Mouse (Mus musculus): ENCODE measurements around the gene Fkbp1a. TPM values are rescaled to one million over a fixed set of nuclear protein-coding genes. Genes with fewer than 3 reads are reported as not detected.

The Fkbp1a gene
- polyA plus RNA-seq, 1 experiment from 2014 or later = 778 TPM

DNA sequence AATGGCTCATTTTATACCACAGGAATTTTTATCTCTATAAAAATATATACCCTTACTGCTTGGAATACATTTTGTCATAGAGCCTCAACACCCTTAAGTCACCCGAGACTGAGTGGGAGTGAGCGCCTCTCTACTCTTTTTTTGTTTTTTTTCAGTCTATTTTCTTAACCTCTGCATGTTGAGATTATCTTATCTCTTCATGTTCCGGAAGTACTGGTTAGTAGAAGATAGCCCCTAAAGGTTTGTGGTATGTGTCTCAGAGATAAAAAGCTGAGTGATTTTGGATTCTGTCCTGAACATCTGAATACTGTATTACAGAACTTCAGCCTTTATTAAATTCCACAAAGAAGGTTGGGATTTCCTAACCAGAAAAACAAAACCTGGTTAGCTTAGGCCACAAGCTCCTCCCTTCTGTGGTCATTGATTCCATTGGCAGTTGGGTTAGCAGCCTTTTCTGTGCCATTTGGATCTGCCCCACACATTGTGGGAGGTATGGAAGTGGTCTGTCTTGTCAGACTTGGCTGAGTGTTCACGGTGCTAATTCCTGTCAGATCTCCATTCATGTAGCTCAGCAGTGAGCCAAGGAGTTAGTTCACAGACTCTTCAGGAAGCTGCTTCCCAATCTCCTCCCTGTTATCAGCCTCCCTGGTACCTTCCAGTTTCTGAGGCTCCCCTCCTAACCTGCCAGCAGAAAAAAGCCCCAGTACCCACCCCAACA, 17.8 kb upstream of the Fkbp1a start:
- 32% methylated on average over 4 of the region's 4 CpGs for WGBS
- no peak overlapping the region for H3K27ac ChIP-seq (ENCODE audit: low read length)
- no peak for ATAC-seq (ENCODE audit: low read depth)
- H3K4me2 ChIP-seq (ENCODE audit: low read depth, low read length) = no peak overlapping the region
- H3K9me3 ChIP-seq (ENCODE audit: control insufficient read depth, low read length) = no peaks in the 10 kb centered on the region
- H3K36me3 ChIP-seq (ENCODE audit: control insufficient read depth, insufficient read depth, low read length) = peaks cover 7% of the 10 kb centered on the region
- H3K4me1 ChIP-seq (replicated peaks; ENCODE audit: control insufficient read depth, insufficient read depth, low read length) = no peaks in the 10 kb centered on the region
- no peaks in the 10 kb centered on the region for H3K27me3 ChIP-seq (ENCODE audit: control insufficient read depth, insufficient read depth, low read depth, low read length)
- no peak overlapping the region for H3K9ac ChIP-seq (ENCODE audit: low read length)
- H3K4me3 ChIP-seq (ENCODE audit: low read length) = no peak overlapping the region

DNA sequence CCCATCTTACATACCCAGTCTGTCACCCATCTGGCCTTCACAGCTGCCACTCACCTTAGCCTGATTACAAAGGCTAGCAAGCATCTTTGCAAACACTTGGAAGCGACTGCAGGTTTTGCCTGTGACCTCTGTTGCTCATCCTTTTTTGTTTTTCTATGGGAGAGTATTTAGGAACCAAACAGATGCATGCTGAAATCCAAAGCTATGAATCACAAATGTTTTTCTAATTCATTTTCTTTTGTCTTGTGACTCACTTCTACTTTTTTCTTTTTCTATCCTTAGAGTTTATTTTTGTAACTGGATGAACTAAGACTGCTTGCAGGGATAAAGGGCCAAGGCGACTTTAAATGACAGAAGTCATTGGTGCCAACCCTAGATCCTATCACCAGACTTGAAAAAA, 16.8 kb upstream of the Fkbp1a start:
- 55% methylated on average over 2 of the region's 2 CpGs for WGBS
- H3K9me3 ChIP-seq (ENCODE audit: control insufficient read depth, low read length) = no peaks in the 10 kb centered on the region
- no peak overlapping the region for H3K4me2 ChIP-seq (ENCODE audit: low read depth, low read length)
- H3K27ac ChIP-seq (ENCODE audit: low read length) = no peak overlapping the region
- peaks cover 3% of the 10 kb centered on the region; the same call in 1 of the 2 replicates for H3K36me3 ChIP-seq (ENCODE audit: control insufficient read depth, insufficient read depth, low read length)
- no peak for ATAC-seq (ENCODE audit: low read depth)
- H3K9ac ChIP-seq (ENCODE audit: low read length) = no peak overlapping the region
- H3K4me1 ChIP-seq (replicated peaks; ENCODE audit: control insufficient read depth, insufficient read depth, low read length) = peaks cover 6% of the 10 kb centered on the region
- no peaks in the 10 kb centered on the region for H3K27me3 ChIP-seq (ENCODE audit: control insufficient read depth, insufficient read depth, low read depth, low read length)
- H3K4me3 ChIP-seq (ENCODE audit: low read length) = no peak overlapping the region

DNA sequence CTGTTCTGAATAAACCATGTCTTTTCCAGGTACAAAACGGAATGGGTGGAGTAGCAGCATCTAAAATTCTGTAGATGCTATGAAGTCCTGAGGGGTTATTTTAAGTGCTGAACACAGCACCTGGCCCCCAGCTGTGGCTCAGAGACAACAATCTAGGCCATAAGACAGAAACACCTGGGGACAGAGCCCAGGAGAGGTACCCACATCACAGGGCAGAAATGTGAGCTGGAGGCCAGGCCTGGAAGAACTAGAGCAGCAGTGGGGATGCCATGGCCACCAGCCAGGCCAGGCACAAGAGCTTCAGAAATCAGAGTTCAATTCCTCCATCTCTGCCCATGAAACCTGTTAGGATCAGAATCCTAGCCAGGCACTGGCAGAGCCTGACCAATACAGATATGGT, 14.2 kb upstream of the Fkbp1a start:
- H3K9me3 ChIP-seq (ENCODE audit: control insufficient read depth, low read length) = no peaks in the 10 kb centered on the region
- H3K36me3 ChIP-seq (ENCODE audit: control insufficient read depth, insufficient read depth, low read length) = no peaks in the 10 kb centered on the region
- no peak overlapping the region for H3K9ac ChIP-seq (ENCODE audit: low read length)
- no peaks in the 10 kb centered on the region for H3K27me3 ChIP-seq (ENCODE audit: control insufficient read depth, insufficient read depth, low read depth, low read length)
- peaks cover 10% of the 10 kb centered on the region for H3K4me1 ChIP-seq (replicated peaks; ENCODE audit: control insufficient read depth, insufficient read depth, low read length)
- no peak overlapping the region for H3K4me3 ChIP-seq (ENCODE audit: low read length)
- no peak overlapping the region for H3K27ac ChIP-seq (ENCODE audit: low read length)
- WGBS = 87% methylated on average over 1 of the region's 1 CpGs
- no peak overlapping the region for H3K4me2 ChIP-seq (ENCODE audit: low read depth, low read length)
- ATAC-seq (ENCODE audit: low read depth) = no peak

DNA sequence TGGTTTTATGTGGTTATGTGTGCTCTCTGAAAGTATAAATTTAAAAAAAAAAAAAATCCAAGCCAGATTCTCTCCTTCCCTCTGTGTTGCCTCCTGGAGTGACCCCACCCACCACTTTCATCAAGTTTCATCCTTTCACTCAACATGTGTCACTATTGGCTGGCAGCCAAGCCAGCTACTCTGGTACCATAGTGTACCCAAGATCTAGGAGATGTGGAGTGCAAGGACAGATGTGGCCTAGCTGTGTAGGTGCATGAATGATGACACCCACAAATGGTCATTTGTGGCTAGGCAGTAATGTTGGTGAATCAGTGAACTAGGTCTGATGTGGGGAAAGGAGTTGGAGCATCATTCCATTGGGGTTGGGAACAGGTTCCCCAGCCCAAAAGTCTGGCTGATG, 13.1 kb upstream of the Fkbp1a start:
- no peaks in the 10 kb centered on the region for H3K9me3 ChIP-seq (ENCODE audit: control insufficient read depth, low read length)
- H3K4me2 ChIP-seq (ENCODE audit: low read depth, low read length) = no peak overlapping the region
- no peak overlapping the region for H3K9ac ChIP-seq (ENCODE audit: low read length)
- no peaks in the 10 kb centered on the region for H3K36me3 ChIP-seq (ENCODE audit: control insufficient read depth, insufficient read depth, low read length)
- no peak overlapping the region for H3K4me3 ChIP-seq (ENCODE audit: low read length)
- peaks cover 10% of the 10 kb centered on the region for H3K4me1 ChIP-seq (replicated peaks; ENCODE audit: control insufficient read depth, insufficient read depth, low read length)
- H3K27me3 ChIP-seq (ENCODE audit: control insufficient read depth, insufficient read depth, low read depth, low read length) = no peaks in the 10 kb centered on the region
- ATAC-seq (ENCODE audit: low read depth) = no peak
- H3K27ac ChIP-seq (ENCODE audit: low read length) = no peak overlapping the region

DNA sequence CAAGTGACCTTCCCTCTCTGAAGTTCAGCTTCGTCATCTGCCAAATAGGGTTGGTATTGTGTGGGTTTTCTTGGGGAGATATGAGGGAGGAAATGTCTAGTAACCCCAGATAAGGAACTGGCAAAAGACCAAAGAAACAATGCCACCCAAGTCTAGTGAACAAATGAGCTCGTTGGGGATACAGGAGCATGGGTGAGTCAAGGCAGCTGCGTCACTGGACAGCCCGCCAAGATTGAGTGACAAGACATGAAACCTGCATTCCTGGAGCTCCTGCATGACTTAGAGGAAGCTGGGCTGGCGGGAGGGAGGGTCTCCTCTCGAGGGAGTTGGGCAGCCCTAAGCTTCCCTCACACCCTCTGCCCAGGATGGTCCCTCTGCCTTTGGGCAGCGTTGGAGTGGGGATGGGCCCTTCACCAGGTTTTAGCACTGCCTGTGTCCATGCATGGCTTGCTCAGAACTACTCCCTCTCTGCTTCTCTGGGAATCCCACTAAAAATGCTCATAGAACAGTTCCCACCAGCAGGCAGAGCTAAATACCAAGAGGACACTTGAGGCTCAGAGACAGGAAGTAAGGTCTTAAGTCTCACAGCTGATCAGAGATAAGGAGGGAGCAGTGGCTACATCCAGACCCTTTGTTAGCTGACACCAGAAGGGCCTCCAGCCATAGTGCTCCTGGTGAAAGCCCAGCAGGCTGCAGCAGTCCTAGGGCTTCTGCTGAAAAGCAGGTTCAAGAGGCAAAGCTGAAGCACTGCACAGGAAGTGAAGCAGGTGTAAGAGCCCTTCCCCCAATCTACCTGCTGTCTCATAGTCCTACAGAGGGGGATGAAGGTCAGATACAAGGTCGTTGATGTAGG, 11.7 kb upstream of the Fkbp1a start:
- ATAC-seq (ENCODE audit: low read depth) = peak; percentile 51
- peak overlapping the region; percentile 44 for H3K27ac ChIP-seq (ENCODE audit: low read length)
- H3K4me1 ChIP-seq (replicated peaks; ENCODE audit: control insufficient read depth, insufficient read depth, low read length) = peaks cover 10% of the 10 kb centered on the region

DNA sequence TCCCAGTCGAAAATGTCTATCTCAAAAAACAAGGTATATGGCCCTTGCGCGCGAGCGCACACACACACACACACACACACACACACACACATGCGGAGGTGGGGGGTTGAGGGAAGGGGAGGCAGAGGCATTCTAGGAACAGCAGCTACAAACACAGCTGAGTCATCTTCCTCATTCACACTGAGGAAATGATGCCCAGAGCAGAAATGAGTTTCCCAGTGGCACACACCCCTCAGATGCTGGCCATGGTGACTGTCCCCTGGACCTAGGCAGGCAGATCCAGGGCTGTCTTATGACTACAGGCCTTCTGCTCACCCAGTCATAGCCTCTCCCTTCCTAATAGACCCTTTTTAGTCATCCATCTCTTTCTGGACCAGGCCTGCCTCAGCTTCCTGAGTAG, 8.7 kb upstream of the Fkbp1a start:
- H3K4me2 ChIP-seq (ENCODE audit: low read depth, low read length) = no peak overlapping the region
- 82% methylated on average over 6 of the region's 6 CpGs for WGBS
- H3K4me1 ChIP-seq (replicated peaks; ENCODE audit: control insufficient read depth, insufficient read depth, low read length) = peaks cover 18% of the 10 kb centered on the region
- H3K27me3 ChIP-seq (ENCODE audit: control insufficient read depth, insufficient read depth, low read depth, low read length) = no peaks in the 10 kb centered on the region
- H3K9ac ChIP-seq (ENCODE audit: low read length) = no peak overlapping the region
- H3K27ac ChIP-seq (ENCODE audit: low read length) = no peak overlapping the region
- no peaks in the 10 kb centered on the region for H3K36me3 ChIP-seq (ENCODE audit: control insufficient read depth, insufficient read depth, low read length)
- peaks cover 2% of the 10 kb centered on the region; the same call in 1 of the 2 replicates for H3K9me3 ChIP-seq (ENCODE audit: control insufficient read depth, low read length)
- no peak overlapping the region for H3K4me3 ChIP-seq (ENCODE audit: low read length)
- no peak for ATAC-seq (ENCODE audit: low read depth)

More for the DNA sequence above, 11.7 kb upstream of the Fkbp1a start:
- Histone ChIP-seq H3K4me3 (ENCODE audit: low read length) (no peak overlapping the region), H3K27me3 (ENCODE audit: control insufficient read depth, insufficient read depth, low read depth, low read length) (no peaks in the 10 kb centered on the region), H3K4me2 (ENCODE audit: low read depth, low read length) (no peak overlapping the region), H3K9ac (ENCODE audit: low read length) (no peak overlapping the region), H3K36me3 (ENCODE audit: control insufficient read depth, insufficient read depth, low read length) (no peaks in the 10 kb centered on the region), H3K9me3 (ENCODE audit: control insufficient read depth, low read length) (peaks cover 2% of the 10 kb centered on the region; the same call in 1 of the 2 replicates)
- WGBS = 28% methylated on average over 8 of the region's 8 CpGs

DNA sequence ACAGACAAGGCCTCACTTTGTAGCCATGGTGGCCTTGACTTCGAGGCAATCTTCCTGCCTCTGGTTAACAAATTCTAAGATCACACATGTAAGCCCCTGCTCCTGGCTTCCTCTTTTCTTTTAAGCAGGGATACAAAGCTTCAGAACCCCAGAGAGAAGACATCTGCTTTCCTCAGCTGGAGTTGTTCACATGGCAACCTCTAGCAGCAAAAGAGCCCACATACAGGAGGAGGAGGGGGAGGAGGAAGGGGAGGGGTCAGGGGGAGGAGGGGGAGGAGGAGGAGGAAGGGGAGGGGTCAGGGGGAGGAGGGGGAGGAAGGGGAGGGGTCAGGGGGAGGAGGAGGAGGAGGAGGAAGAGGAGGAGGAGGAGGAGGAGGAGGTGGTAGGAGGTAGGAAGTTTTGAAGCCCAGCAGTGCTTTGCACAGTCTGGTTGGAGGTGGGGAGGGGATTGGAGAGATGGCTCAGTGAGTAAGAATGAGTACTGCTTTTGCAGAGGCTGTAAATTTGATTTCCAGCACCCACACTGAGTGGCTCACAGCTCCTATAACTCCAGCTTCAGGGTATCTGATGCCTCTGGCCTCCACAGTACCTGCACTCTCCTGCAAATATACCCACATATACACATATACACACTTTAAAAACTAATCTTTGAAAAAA, 6.2 kb upstream of the Fkbp1a start:
- Histone ChIP-seq H3K9ac (ENCODE audit: low read length) (no peak overlapping the region), H3K4me1 (replicated peaks; ENCODE audit: control insufficient read depth, insufficient read depth, low read length) (peaks cover 8% of the 10 kb centered on the region; the same call in 1 of the 2 replicates), H3K27me3 (ENCODE audit: control insufficient read depth, insufficient read depth, low read depth, low read length) (no peaks in the 10 kb centered on the region), H3K4me2 (ENCODE audit: low read depth, low read length) (peak overlapping the region; percentile 41), H3K36me3 (ENCODE audit: control insufficient read depth, insufficient read depth, low read length) (no peaks in the 10 kb centered on the region), H3K9me3 (ENCODE audit: control insufficient read depth, low read length) (peaks cover 2% of the 10 kb centered on the region; the same call in 1 of the 2 replicates), H3K27ac (ENCODE audit: low read length) (peak overlapping the region; percentile 88), H3K4me3 (ENCODE audit: low read length) (no peak overlapping the region)
- WGBS = 59% methylated on average over 1 of the region's 1 CpGs
- ATAC-seq (ENCODE audit: low read depth) = peak; percentile 81

DNA sequence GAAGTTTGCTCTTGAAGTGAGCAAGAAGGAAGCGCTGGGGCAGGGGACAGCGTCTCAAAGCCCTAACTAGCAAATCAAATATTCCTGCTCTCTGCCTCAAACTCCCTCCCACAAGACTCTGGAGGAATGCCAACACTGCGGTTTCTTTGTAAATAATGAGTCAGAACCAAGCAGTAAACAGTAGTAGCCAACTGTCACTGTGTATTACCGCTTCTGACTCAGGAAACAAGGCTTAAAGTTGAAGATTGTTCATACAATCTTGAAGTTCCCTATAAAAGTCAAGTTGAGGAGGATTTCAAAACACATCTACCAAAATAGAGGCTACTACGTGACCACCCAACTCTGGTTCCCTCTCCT, 5.7 kb upstream of the Fkbp1a start:
- peak overlapping the region; percentile 41 for H3K4me2 ChIP-seq (ENCODE audit: low read depth, low read length)
- H3K36me3 ChIP-seq (ENCODE audit: control insufficient read depth, insufficient read depth, low read length) = no peaks in the 10 kb centered on the region
- no peak overlapping the region for H3K9ac ChIP-seq (ENCODE audit: low read length)
- H3K27ac ChIP-seq (ENCODE audit: low read length) = peak overlapping the region; percentile 88
- H3K9me3 ChIP-seq (ENCODE audit: control insufficient read depth, low read length) = peaks cover 2% of the 10 kb centered on the region; the same call in 1 of the 2 replicates
- H3K4me1 ChIP-seq (replicated peaks; ENCODE audit: control insufficient read depth, insufficient read depth, low read length) = peaks cover 12% of the 10 kb centered on the region
- 15% methylated on average over 5 of the region's 5 CpGs for WGBS
- ATAC-seq (ENCODE audit: low read depth) = peak; percentile 83
- no peaks in the 10 kb centered on the region for H3K27me3 ChIP-seq (ENCODE audit: control insufficient read depth, insufficient read depth, low read depth, low read length)
- no peak overlapping the region for H3K4me3 ChIP-seq (ENCODE audit: low read length)

DNA sequence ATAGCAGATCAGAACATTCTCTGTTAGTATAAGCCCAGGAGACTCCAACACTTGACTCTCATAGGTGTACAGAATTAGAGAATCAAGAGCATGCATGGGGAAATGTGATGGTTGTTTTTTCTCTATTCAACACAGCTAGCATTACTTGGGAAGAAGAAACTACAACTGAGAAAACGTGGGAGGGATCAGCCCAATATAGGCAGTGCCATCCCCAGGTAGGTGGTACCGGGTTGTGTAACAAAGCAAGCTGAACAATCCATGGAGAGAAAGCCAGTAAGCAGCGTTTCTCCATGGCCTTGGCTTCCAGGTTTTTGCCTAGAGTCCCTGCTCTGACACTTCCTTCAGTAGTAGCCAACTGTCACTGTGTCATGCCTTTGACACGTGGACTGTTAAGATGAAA, 3.6 kb upstream of the Fkbp1a start:
- Histone ChIP-seq H3K4me2 (ENCODE audit: low read depth, low read length) (no peak overlapping the region), H3K4me1 (replicated peaks; ENCODE audit: control insufficient read depth, insufficient read depth, low read length) (peaks cover 17% of the 10 kb centered on the region), H3K27ac (ENCODE audit: low read length) (no peak overlapping the region), H3K9ac (ENCODE audit: low read length) (no peak overlapping the region), H3K4me3 (ENCODE audit: low read length) (no peak overlapping the region), H3K36me3 (ENCODE audit: control insufficient read depth, insufficient read depth, low read length) (no peaks in the 10 kb centered on the region), H3K27me3 (ENCODE audit: control insufficient read depth, insufficient read depth, low read depth, low read length) (no peaks in the 10 kb centered on the region), H3K9me3 (ENCODE audit: control insufficient read depth, low read length) (peaks cover 2% of the 10 kb centered on the region; the same call in 1 of the 2 replicates)
- no peak for ATAC-seq (ENCODE audit: low read depth)
- 46% methylated on average over 4 of the region's 4 CpGs for WGBS

All from lung, embryonic 16.5 days (tissue).